Mouse (Mus musculus) midbrain, embryonic 11.5 days (tissue): ENCODE measurements around the gene Lrpprc. TPM values are rescaled to one million over a fixed set of nuclear protein-coding genes. Genes with fewer than 3 reads are reported as not detected.
"Not testable (repeated sequence)": the region's sequence is repeated elsewhere in the genome, so short reads cannot be mapped to it uniquely, and the experiment has no call there.

Experiments used
- ATAC-seq: fragments of 200-750 bp; cut with Nextera tagmentation; 2 replicates; pipeline ENCODE4 v1.8.0; 2017; ENCODE audit warnings: moderate TSS enrichment, moderate library complexity; ENCODE audit not compliant: low FRiP score
- DNase-seq: peaks from one replicate; pipeline ENCODE4 v3.0.0; 2015; ENCODE audit warnings: low spot score; ENCODE audit errors: missing footprints
- H3K27ac ChIP-seq: fragments of 300-500 bp; sonication (generic); 2 replicates; pipeline ENCODE4 v1.5.1; 2014; ENCODE audit warnings: low read depth, low read length
- H3K27me3 ChIP-seq: fragments of 300-500 bp; sonication (generic); 2 replicates; pipeline ENCODE4 v1.6.1; 2014; ENCODE audit warnings: mild to moderate bottlenecking, low read length, moderate library complexity, mixed read lengths; ENCODE audit not compliant: control insufficient read depth, insufficient read depth
- H3K36me3 ChIP-seq: fragments of 300-500 bp; sonication (generic); 2 replicates; pipeline ENCODE4 v1.6.1; 2014; ENCODE audit warnings: mild to moderate bottlenecking, low read length, moderate library complexity, mixed read lengths; ENCODE audit not compliant: control insufficient read depth, insufficient read depth
- H3K4me1 ChIP-seq: fragments of 300-500 bp; sonication (generic); 2 replicates; pipeline ENCODE4 v1.6.1; 2014; ENCODE audit warnings: low read length; ENCODE audit not compliant: control insufficient read depth, insufficient read depth
- H3K4me2 ChIP-seq: fragments of 300-500 bp; sonication (generic); 2 replicates; pipeline ENCODE4 v1.6.1; 2014; ENCODE audit warnings: mild to moderate bottlenecking, moderate library complexity
- H3K4me3 ChIP-seq: fragments of 300-500 bp; sonication (generic); 2 replicates; pipeline ENCODE4 v1.5.1; 2014; ENCODE audit warnings: low read depth, low read length
- H3K9ac ChIP-seq: fragments of 300-500 bp; sonication (generic); 2 replicates; pipeline ENCODE4 v1.6.1; 2014; ENCODE audit warnings: low read length
- H3K9me3 ChIP-seq: fragments of 300-500 bp; sonication (generic); 2 replicates; pipeline ENCODE4 v1.6.1; 2016; ENCODE audit warnings: low read length; ENCODE audit not compliant: control insufficient read depth
- WGBS: fragments of 180-500 bp; shearing (Covaris S2); extraction: QIAGEN DNeasy Blood & Tissue Kit; methylation state at CpG from one replicate; pipeline ENCODE4 v1.1.7; 2014; 5-methylcytosine and 5-hydroxymethylcytosine counted together
- polyA plus RNA-seq: library from polyadenylated mRNA; unstranded; fragments of >200 nt; fragmentation: Nextera tagmentation; extraction: Ambion mirVana; gene quantifications from 2 replicates; pipeline ENCODE4 v1.2.1, GENCODE M21; 2014

Gene Lrpprc
- polyA plus RNA-seq, 1 experiment from 2014 or later = 53.9 TPM

GRCm38 (mm10) chr17:84814192-84814591 lies 23.6 kb upstream of the Lrpprc start:
- H3K4me3 ChIP-seq, H3K27ac ChIP-seq, H3K4me1 ChIP-seq, H3K36me3 ChIP-seq, H3K9ac ChIP-seq, DNase-seq, H3K27me3 ChIP-seq, H3K9me3 ChIP-seq, ATAC-seq, H3K4me2 ChIP-seq: not testable (repeated sequence)
- WGBS = 87% methylated on average over 14 of the region's 14 CpGs

- WGBS = 68% methylated on average over 5 of the region's 5 CpGs
- no peak overlapping the region for H3K9ac ChIP-seq
- no peaks in the 10 kb centered on the region for H3K36me3 ChIP-seq
- no peak for ATAC-seq
- H3K4me3 ChIP-seq = no peak overlapping the region
- no peaks in the 10 kb centered on the region for H3K27me3 ChIP-seq
- no peaks in the 10 kb centered on the region for H3K9me3 ChIP-seq
- peaks cover 18% of the 10 kb centered on the region for H3K4me1 ChIP-seq
- peak overlapping the region; percentile 15; the same call in 1 of the 2 replicates for H3K4me2 ChIP-seq
- no peak for DNase-seq
- no peak overlapping the region for H3K27ac ChIP-seq
Measured at GRCm38 (mm10) chr17:84792006-84792405, 1.4 kb upstream of the Lrpprc start.

GRCm38 (mm10) chr17:84791156-84791555 lies 567 bp upstream of the Lrpprc start:
- WGBS = 8% methylated on average over 8 of the region's 8 CpGs
- ATAC-seq = peak; percentile 23; the same call in 1 of the 2 replicates

GRCm38 (mm10) chr17:84790043-84790442 lies 546 bp downstream of the Lrpprc start:
- H3K27ac ChIP-seq = no peak overlapping the region
- WGBS = 0% methylated on average over 21 of the region's 22 CpGs
- H3K4me2 ChIP-seq = peak overlapping the region; percentile 76
- H3K27me3 ChIP-seq = no peaks in the 10 kb centered on the region
- H3K4me3 ChIP-seq = peak overlapping the region; percentile 85
- ATAC-seq = no peak; the same call in 1 of the 2 replicates
- peaks cover 18% of the 10 kb centered on the region for H3K4me1 ChIP-seq
- peak overlapping the region; percentile 79 for H3K9ac ChIP-seq
- no peaks in the 10 kb centered on the region for H3K36me3 ChIP-seq
- H3K9me3 ChIP-seq = no peaks in the 10 kb centered on the region
- DNase-seq = peak; percentile 85

More at GRCm38 (mm10) chr17:84791156-84791555, 567 bp upstream of the Lrpprc start:
- Histone ChIP-seq H3K36me3 (no peaks in the 10 kb centered on the region), H3K9ac (peak overlapping the region; percentile 79), H3K27ac (peak overlapping the region; percentile 40), H3K4me3 (peak overlapping the region; percentile 85), H3K9me3 (no peaks in the 10 kb centered on the region), H3K4me2 (peak overlapping the region; percentile 76), H3K4me1 (peaks cover 18% of the 10 kb centered on the region), H3K27me3 (no peaks in the 10 kb centered on the region)
- no peak for DNase-seq

GRCm38 (mm10) chr17:84788376-84789125 lies 2.0 kb downstream of the Lrpprc start:
- 93% methylated on average over 20 of the region's 20 CpGs for WGBS
- Histone ChIP-seq H3K4me2 (no peak overlapping the region), H3K4me3 (no peak overlapping the region), H3K9me3 (no peaks in the 10 kb centered on the region), H3K27me3 (no peaks in the 10 kb centered on the region), H3K36me3 (no peaks in the 10 kb centered on the region), H3K4me1 (peaks cover 18% of the 10 kb centered on the region), H3K9ac (no peak overlapping the region), H3K27ac (no peak overlapping the region)
- no peak for DNase-seq
- ATAC-seq = no peak

GRCm38 (mm10) chr17:84787477-84787876 lies 3.1 kb downstream of the Lrpprc start:
- no peak overlapping the region for H3K27ac ChIP-seq
- H3K4me1 ChIP-seq = peaks cover 18% of the 10 kb centered on the region
- H3K36me3 ChIP-seq = no peaks in the 10 kb centered on the region
- ATAC-seq (no peak), DNase-seq (no peak)
- no peaks in the 10 kb centered on the region for H3K27me3 ChIP-seq
- no peak overlapping the region for H3K9ac ChIP-seq
- no peak overlapping the region for H3K4me3 ChIP-seq
- WGBS = 89% methylated on average over 11 of the region's 11 CpGs
- no peaks in the 10 kb centered on the region for H3K9me3 ChIP-seq
- H3K4me2 ChIP-seq = no peak overlapping the region

- 92% methylated on average over 8 of the region's 8 CpGs for WGBS
- no peak for ATAC-seq
Measured at GRCm38 (mm10) chr17:84786911-84787310, 3.7 kb downstream of the Lrpprc start.

GRCm38 (mm10) chr17:84785176-84785575 lies 5.4 kb downstream of the Lrpprc start:
- Histone ChIP-seq H3K4me1 (peaks cover 12% of the 10 kb centered on the region), H3K9ac (no peak overlapping the region), H3K27ac (no peak overlapping the region), H3K4me2 (no peak overlapping the region), H3K36me3 (no peaks in the 10 kb centered on the region; the same call in 1 of the 2 replicates), H3K27me3 (no peaks in the 10 kb centered on the region), H3K4me3 (no peak overlapping the region), H3K9me3 (no peaks in the 10 kb centered on the region)
- ATAC-seq = no peak
- no peak for DNase-seq
- 88% methylated on average over 5 of the region's 5 CpGs for WGBS

More at GRCm38 (mm10) chr17:84786911-84787310, 3.7 kb downstream of the Lrpprc start:
- H3K4me2 ChIP-seq = no peak overlapping the region
- no peak for DNase-seq
- no peak overlapping the region for H3K4me3 ChIP-seq
- H3K9me3 ChIP-seq = no peaks in the 10 kb centered on the region
- H3K27me3 ChIP-seq = no peaks in the 10 kb centered on the region
- no peak overlapping the region for H3K9ac ChIP-seq
- peaks cover 16% of the 10 kb centered on the region for H3K4me1 ChIP-seq
- H3K27ac ChIP-seq = no peak overlapping the region
- H3K36me3 ChIP-seq = no peaks in the 10 kb centered on the region

- ATAC-seq = no peak
- WGBS = 94% methylated on average over 5 of the region's 5 CpGs
Measured at GRCm38 (mm10) chr17:84783491-84783890, 7.1 kb downstream of the Lrpprc start.

More at GRCm38 (mm10) chr17:84783491-84783890, 7.1 kb downstream of the Lrpprc start:
- no peak for DNase-seq
- Histone ChIP-seq H3K4me1 (no peaks in the 10 kb centered on the region), H3K9me3 (no peaks in the 10 kb centered on the region), H3K27ac (no peak overlapping the region), H3K36me3 (no peaks in the 10 kb centered on the region; the same call in 1 of the 2 replicates), H3K4me3 (no peak overlapping the region), H3K4me2 (no peak overlapping the region), H3K27me3 (no peaks in the 10 kb centered on the region), H3K9ac (no peak overlapping the region)
